21 mouse cellular contexts compared by ENCODE assay signal in genomic region chr8:122319045-122319707, GRCm38 (mm10). TPM values are rescaled to one million over a fixed set of nuclear protein-coding genes. Genes with fewer than 3 reads are reported as not detected.
DNase-seq lines count a peak whose midpoint lies in the region; ATAC-seq and TF ChIP-seq lines count a peak whose summit lies in the region.
"Had no signal": no experiment of that assay in that cellular context is flagged by ENCODE, and none has a peak within 500 bp of the region (broad histone marks: within the 10 kb centered on the region; RNA-seq: fewer than 3 reads in every experiment).

No protein-coding gene starts in this region.

- TF ChIP-seq EP300 in liver, postnatal 0 days (IDR thresholded peaks at IDR 0.05; ENCODE audit: low read depth), result peak; percentile 94

- 48% methylated on average over 11 of the region's 11 CpGs for WGBS in heart, embryonic 12.5 days
- 44% methylated on average over 11 of the region's 11 CpGs for WGBS in intestine, embryonic 16.5 days
- 31% methylated on average over 11 of the region's 11 CpGs for WGBS in liver, postnatal 0 days (ENCODE audit: insufficient replicate concordance)
- 83% methylated on average over 11 of the region's 11 CpGs for WGBS in hindbrain, postnatal 0 days

- in situ Hi-C loops in ES-E14 (cut with MboI; ENCODE audit: low sequenced_read_pairs in 2 of 2, unreplicated experiment in 2 of 2), result no loop called here

- H3K27ac ChIP-seq in heart, embryonic 12.5 days (ENCODE audit: poor library complexity, severe bottlenecking), result peak overlapping the region; percentile 84
- H3K27ac ChIP-seq in ES-E14 (ENCODE audit: insufficient read depth, low read depth, low read length, poor library complexity, severe bottlenecking), result peak overlapping the region; percentile 14; the same call in 1 of the 2 replicates
- H3K27ac ChIP-seq in intestine, embryonic 16.5 days (ENCODE audit: low read length), result peak overlapping the region; percentile 91
- peak overlapping the region; percentile 85 for H3K27ac ChIP-seq in liver, postnatal 0 days (ENCODE audit: low read depth)
- no peak overlapping the region for H3K27ac ChIP-seq in hindbrain, postnatal 0 days
- H3K27ac ChIP-seq: heart, embryonic 15.5 days; hindbrain, embryonic 14.5 days; macrophage; neural tube, embryonic 12.5 days had no signal

- no peak for DNase-seq in heart, adult 18-20 months
- DNase-seq in ES-E14 (ENCODE audit: low read depth, low spot score), result no peak
- no peak for DNase-seq in liver, postnatal 0 days
- DNase-seq in retina, postnatal 1 day, result no peak
- DNase-seq in kidney, adult 8-10 months, result no peak
- no peak for DNase-seq in hindbrain, postnatal 0 days (ENCODE audit: low spot score)
- DNase-seq: adrenal gland, adult 2 months; B cell, adult 2 months; cerebellum, adult 9-11 months; layer of hippocampus, adult 9-11 months; right cerebral cortex, postnatal 4 days had no signal

- no peak for ATAC-seq in heart, embryonic 12.5 days (ENCODE audit: insufficient number of reproducible peaks, low FRiP score)
- ATAC-seq in intestine, embryonic 16.5 days, result peak; percentile 1; the same call in 1 of the 2 replicates
- no peak for ATAC-seq in liver, postnatal 0 days
- ATAC-seq in hindbrain, postnatal 0 days, result no peak
- ATAC-seq: Patski had no signal

- H3K4me1 ChIP-seq in heart, embryonic 12.5 days (replicated peaks), result peaks cover 100% of the 10 kb centered on the region
- peaks cover 0 to 52% of the 10 kb centered on the region in 2 experiments; a peak in 2 of 4 replicates for H3K4me1 ChIP-seq in ES-E14 (ENCODE audit: control insufficient read depth in 2 of 2, insufficient read depth in 2 of 2, low read length in 2 of 2, poor library complexity in 1 of 2)
- peaks cover 84% of the 10 kb centered on the region for H3K4me1 ChIP-seq in intestine, embryonic 16.5 days (ENCODE audit: control insufficient read depth, insufficient read depth, low read length)
- H3K4me1 ChIP-seq in liver, postnatal 0 days (ENCODE audit: insufficient read depth), result peaks cover 97% of the 10 kb centered on the region
- no peaks in the 10 kb centered on the region for H3K4me1 ChIP-seq in hindbrain, postnatal 0 days (ENCODE audit: insufficient read depth, low read length)

- H3K4me3 ChIP-seq in heart, embryonic 12.5 days, result no peak overlapping the region
- H3K4me3 ChIP-seq in ES-E14 (ENCODE audit: insufficient read depth in 1 of 2, low read depth in 1 of 2, low read length in 2 of 2, poor library complexity in 1 of 2, severe bottlenecking in 1 of 2), result no peak overlapping the region; a peak in 1 of 4 replicates
- H3K4me3 ChIP-seq in intestine, embryonic 16.5 days (ENCODE audit: low read length), result no peak overlapping the region
- H3K4me3 ChIP-seq in liver, postnatal 0 days (ENCODE audit: low read depth, low read length), result no peak overlapping the region
- H3K4me3 ChIP-seq in hindbrain, postnatal 0 days (ENCODE audit: low read length), result no peak overlapping the region
- H3K4me3 ChIP-seq: heart, embryonic 15.5 days; neural tube, embryonic 12.5 days had no signal

- no peaks in the 10 kb centered on the region for H3K27me3 ChIP-seq in heart, embryonic 12.5 days (replicated peaks)
- no peaks in the 10 kb centered on the region for H3K27me3 ChIP-seq in intestine, embryonic 16.5 days (replicated peaks; ENCODE audit: control insufficient read depth, insufficient read depth, low read length)
- H3K27me3 ChIP-seq in liver, postnatal 0 days (ENCODE audit: insufficient read depth, low read length), result no peaks in the 10 kb centered on the region
- H3K27me3 ChIP-seq in hindbrain, postnatal 0 days (ENCODE audit: insufficient read depth, low read length), result no peaks in the 10 kb centered on the region
- H3K27me3 ChIP-seq: heart, embryonic 15.5 days; Patski had no signal

- no peak overlapping the region for H3K4me2 ChIP-seq in heart, embryonic 12.5 days
- H3K4me2 ChIP-seq in intestine, embryonic 16.5 days (ENCODE audit: low read depth, low read length), result no peak overlapping the region
- peak overlapping the region; percentile 33; the same call in 1 of the 2 replicates for H3K4me2 ChIP-seq in liver, postnatal 0 days (ENCODE audit: low read depth, low read length)
- H3K4me2 ChIP-seq in hindbrain, postnatal 0 days (ENCODE audit: low read depth, low read length), result no peak overlapping the region
- H3K4me2 ChIP-seq: heart, embryonic 15.5 days; hindbrain, embryonic 14.5 days; neural tube, embryonic 12.5 days had no signal

- H3K36me3 ChIP-seq in heart, embryonic 12.5 days, result peaks cover 47% of the 10 kb centered on the region
- no peaks in the 10 kb centered on the region for H3K36me3 ChIP-seq in ES-E14 (ENCODE audit: control insufficient read depth, insufficient read depth, low read length, poor library complexity, severe bottlenecking)
- no peaks in the 10 kb centered on the region for H3K36me3 ChIP-seq in intestine, embryonic 16.5 days (ENCODE audit: control insufficient read depth, insufficient read depth, low read length)
- peaks cover 40% of the 10 kb centered on the region for H3K36me3 ChIP-seq in liver, postnatal 0 days (replicated peaks; ENCODE audit: insufficient read depth, low read length)
- no peaks in the 10 kb centered on the region for H3K36me3 ChIP-seq in hindbrain, postnatal 0 days (ENCODE audit: insufficient read depth, low read length)
- H3K36me3 ChIP-seq: neural tube, embryonic 12.5 days had no signal

- H3K9ac ChIP-seq in heart, embryonic 12.5 days, result peak overlapping the region; percentile 32; the same call in 1 of the 2 replicates
- H3K9ac ChIP-seq in ES-E14 (ENCODE audit: insufficient read depth, low read depth, low read length, poor library complexity, severe bottlenecking), result no peak overlapping the region; the same call in 1 of the 2 replicates
- H3K9ac ChIP-seq in intestine, embryonic 16.5 days (ENCODE audit: low read depth, low read length), result peak overlapping the region; percentile 51; the same call in 1 of the 2 replicates
- H3K9ac ChIP-seq in liver, postnatal 0 days (replicated peaks), result peak overlapping the region; percentile 35; the same call in 1 of the 2 replicates
- no peak overlapping the region for H3K9ac ChIP-seq in hindbrain, postnatal 0 days (replicated peaks; ENCODE audit: low read length)
- H3K9ac ChIP-seq: heart, embryonic 15.5 days; hindbrain, embryonic 14.5 days; neural tube, embryonic 12.5 days had no signal

- TF ChIP-seq CTCF in liver, postnatal 0 days (IDR thresholded peaks at IDR 0.05; ENCODE audit: low read depth), result no peak
- TF ChIP-seq CTCF in hindbrain, postnatal 0 days (IDR thresholded peaks at IDR 0.05; ENCODE audit: low read depth), result no peak

- no peaks in the 10 kb centered on the region for H3K9me3 ChIP-seq in heart, embryonic 12.5 days (replicated peaks)
- H3K9me3 ChIP-seq in ES-E14 (ENCODE audit: control insufficient read depth, insufficient read depth, low read depth, low read length), result no peaks in the 10 kb centered on the region
- H3K9me3 ChIP-seq in intestine, embryonic 16.5 days (ENCODE audit: control insufficient read depth, low read length), result no peaks in the 10 kb centered on the region
- no peaks in the 10 kb centered on the region for H3K9me3 ChIP-seq in liver, postnatal 0 days (ENCODE audit: low read length)
- no peaks in the 10 kb centered on the region for H3K9me3 ChIP-seq in hindbrain, postnatal 0 days (ENCODE audit: low read length)
- H3K9me3 ChIP-seq: heart, embryonic 15.5 days; neural tube, embryonic 12.5 days had no signal

TF ChIP-seq in ES-E14, 5 proteins besides CTCF, POLR2A, EP300 and RAD21:
- TF ChIP-seq MAFK (IDR thresholded peaks at IDR 0.05; ENCODE audit: insufficient read depth, low read depth, low read length) (no peak), ZNF384 (IDR thresholded peaks at IDR 0.05; ENCODE audit: low read depth, low read length) (no peak), CHD2 (IDR thresholded peaks at IDR 0.05; ENCODE audit: low read depth, low read length) (no peak), HCFC1 (IDR thresholded peaks at IDR 0.05; ENCODE audit: borderline replicate concordance, insufficient read depth, low read length) (no peak), ZC3H11A (IDR thresholded peaks at IDR 0.05; ENCODE audit: borderline replicate concordance, low read depth, low read length) (no peak)

RNA-seq across cellular contexts. Expression of gene Zfpm1, which starts 37.2 kb away (rescaled TPM):
- polyA plus RNA-seq in heart, embryonic 12.5 days (2016; fragmentation: Nextera tagmentation; extraction: Ambion mirVana), result 8.0 and 9.2 TPM in 2 replicates
- 10 to 100 TPM; 18.4 to 23.0 TPM for total RNA-seq in heart, adult 18-20 months (2021)
- total RNA-seq in ES-E14 (2012; rRNA removed), result 7.8 and 8.5 TPM in 2 replicates
- 2.6 and 2.7 TPM in 2 replicates for polyA plus RNA-seq in intestine, embryonic 16.5 days (2015; fragmentation: Nextera tagmentation; extraction: Ambion mirVana)
- polyA plus RNA-seq in liver, postnatal 0 days (2015; fragmentation: Nextera tagmentation; extraction: Ambion mirVana), result 5.7 and 6.9 TPM in 2 replicates
- 28.0 and 37.6 TPM in 2 replicates for total RNA-seq in hindbrain, postnatal 0 days (2014; rRNA removed)
- 1.5 and 2.0 TPM in 2 replicates for polyA plus RNA-seq in hindbrain, postnatal 0 days (2015; fragmentation: Nextera tagmentation; extraction: Ambion mirVana)

RNA-seq across cellular contexts. Expression of gene Trhr2, which starts 41.4 kb away (rescaled TPM):
- polyA plus RNA-seq in heart, embryonic 12.5 days (2016; fragmentation: Nextera tagmentation; extraction: Ambion mirVana), result not detected in 2 replicates
- total RNA-seq in heart, adult 18-20 months (2021), result not detected
- total RNA-seq in ES-E14 (2012; rRNA removed), result not detected in 2 replicates
- not detected in 2 replicates for polyA plus RNA-seq in intestine, embryonic 16.5 days (2015; fragmentation: Nextera tagmentation; extraction: Ambion mirVana)
- polyA plus RNA-seq in liver, postnatal 0 days (2015; fragmentation: Nextera tagmentation; extraction: Ambion mirVana), result not detected in 2 replicates
- total RNA-seq in hindbrain, postnatal 0 days (2014; rRNA removed), result 2.0 and 3.2 TPM in 2 replicates
- 0.45 and 0.57 TPM in 2 replicates for polyA plus RNA-seq in hindbrain, postnatal 0 days (2015; fragmentation: Nextera tagmentation; extraction: Ambion mirVana)
- total RNA-seq: adrenal gland, adult 2 months; gastrocnemius, adult 18-20 months; liver, adult 2 months had no signal
- polyA plus RNA-seq: adrenal gland, adult 2 months; heart, embryonic 15.5 days; hindbrain, embryonic 14.5 days; kidney, embryonic 14.5 days; liver, adult 2 months; macrophage; neural tube, embryonic 12.5 days had no signal

RNA-seq across cellular contexts. Expression of gene Zc3h18, which starts 57.2 kb away (rescaled TPM):
- 41.4 and 43.0 TPM in 2 replicates for polyA plus RNA-seq in heart, embryonic 12.5 days (2016; fragmentation: Nextera tagmentation; extraction: Ambion mirVana)
- 10 to 100 TPM; 20.9 to 24.5 TPM for total RNA-seq in heart, adult 18-20 months (2021)
- total RNA-seq in ES-E14 (2012; rRNA removed), result 87.1 and 90.4 TPM in 2 replicates
- polyA plus RNA-seq in intestine, embryonic 16.5 days (2015; fragmentation: Nextera tagmentation; extraction: Ambion mirVana), result 40.5 and 43.1 TPM in 2 replicates
- 12.8 and 15.6 TPM in 2 replicates for polyA plus RNA-seq in liver, postnatal 0 days (2015; fragmentation: Nextera tagmentation; extraction: Ambion mirVana)
- total RNA-seq in hindbrain, postnatal 0 days (2014; rRNA removed), result 24.4 and 25.6 TPM in 2 replicates
- 25.2 and 25.3 TPM in 2 replicates for polyA plus RNA-seq in hindbrain, postnatal 0 days (2015; fragmentation: Nextera tagmentation; extraction: Ambion mirVana)

Comparison
In these comparisons a context has a peak if more than half of its experiments do, and no peak if none do; other contexts are left out.
1. H3K9ac ChIP-seq: peak in heart, embryonic 12.5 days (single experiment), intestine, embryonic 16.5 days (single experiment) and liver, postnatal 0 days (single experiment); none in ES-E14 (single experiment) and hindbrain, postnatal 0 days (single experiment).